Mouse (Mus musculus) stomach, embryonic 14.5 days (tissue): ENCODE results near the gene Chchd10. TPM values are rescaled to one million over a fixed set of nuclear protein-coding genes. Genes with fewer than 3 reads are reported as not detected.

Experiments
- ATAC-seq: fragments of 200-750 bp; cut with Nextera tagmentation; 2 replicates; pipeline ENCODE4 v1.8.0; 2017; ENCODE audit warnings: low read depth, moderate TSS enrichment; ENCODE audit not compliant: insufficient number of reproducible peaks, insufficient read depth, low FRiP score
- H3K27ac ChIP-seq: fragments of 300-500 bp; sonication (generic); 2 replicates; pipeline ENCODE4 v1.5.1; 2014; ENCODE audit warnings: mild to moderate bottlenecking, low read length, moderate library complexity, mixed read lengths
- H3K27me3 ChIP-seq: fragments of 300-500 bp; sonication (generic); 2 replicates; pipeline ENCODE4 v1.6.1; 2014; ENCODE audit warnings: low read length, control low read depth, mixed read lengths; ENCODE audit not compliant: control insufficient read depth, insufficient read depth
- H3K36me3 ChIP-seq: fragments of 300-500 bp; sonication (generic); 2 replicates; pipeline ENCODE4 v1.6.1; 2014; ENCODE audit warnings: mild to moderate bottlenecking, control low read depth, low read length, moderate library complexity, mixed read lengths; ENCODE audit not compliant: control insufficient read depth, insufficient read depth
- H3K4me1 ChIP-seq: fragments of 300-500 bp; sonication (generic); 2 replicates; pipeline ENCODE4 v1.6.1; 2014; ENCODE audit warnings: low read length, control low read depth, mixed read lengths; ENCODE audit not compliant: control insufficient read depth, insufficient read depth
- H3K4me2 ChIP-seq: fragments of 300-500 bp; sonication (generic); replicated peaks from 2 replicates; pipeline ENCODE4 v1.6.1; 2014; ENCODE audit warnings: low read depth, low read length, control low read depth
- H3K4me3 ChIP-seq: fragments of 300-500 bp; sonication (generic); 2 replicates; pipeline ENCODE4 v1.5.1; 2014; ENCODE audit warnings: low read depth, low read length, control low read depth
- H3K9ac ChIP-seq: fragments of 300-500 bp; sonication (generic); replicated peaks from 2 replicates; pipeline ENCODE4 v1.6.1; 2014; ENCODE audit warnings: low read depth, mild to moderate bottlenecking, control low read depth, low read length, moderate library complexity, mixed read lengths
- H3K9me3 ChIP-seq: fragments of 300-500 bp; sonication (generic); 2 replicates; pipeline ENCODE4 v1.6.1; 2016; ENCODE audit warnings: low read depth, low read length, control low read depth; ENCODE audit not compliant: control insufficient read depth
- WGBS: fragments of 180-500 bp; shearing (Covaris S2); extraction: QIAGEN DNeasy Blood & Tissue Kit; methylation state at CpG from one replicate; pipeline ENCODE4 v1.1.7; 2014; 5-methylcytosine and 5-hydroxymethylcytosine counted together
- polyA plus RNA-seq: library from polyadenylated mRNA; unstranded; fragments of >200 nt; fragmentation: Nextera tagmentation; extraction: Ambion mirVana; gene quantifications from 2 replicates; pipeline ENCODE4 v1.2.1, GENCODE M21; 2014

The Chchd10 gene
- polyA plus RNA-seq, 1 experiment from 2014 or later, result 47.6 TPM

- Histone ChIP-seq H3K27me3 (no peaks in the 10 kb centered on the region), H3K4me2 (no peak overlapping the region), H3K9me3 (no peaks in the 10 kb centered on the region), H3K9ac (no peak overlapping the region), H3K36me3 (no peaks in the 10 kb centered on the region), H3K4me1 (peaks cover 11% of the 10 kb centered on the region; the same call in 1 of the 2 replicates), H3K27ac (no peak overlapping the region), H3K4me3 (no peak overlapping the region)
- WGBS, result 66% methylated on average over 9 of the region's 9 CpGs
- no peak for ATAC-seq
Observed at GRCm38 (mm10) chr10:75941042-75941824, 8.3 kb downstream of the Chchd10 start.

DNA sequence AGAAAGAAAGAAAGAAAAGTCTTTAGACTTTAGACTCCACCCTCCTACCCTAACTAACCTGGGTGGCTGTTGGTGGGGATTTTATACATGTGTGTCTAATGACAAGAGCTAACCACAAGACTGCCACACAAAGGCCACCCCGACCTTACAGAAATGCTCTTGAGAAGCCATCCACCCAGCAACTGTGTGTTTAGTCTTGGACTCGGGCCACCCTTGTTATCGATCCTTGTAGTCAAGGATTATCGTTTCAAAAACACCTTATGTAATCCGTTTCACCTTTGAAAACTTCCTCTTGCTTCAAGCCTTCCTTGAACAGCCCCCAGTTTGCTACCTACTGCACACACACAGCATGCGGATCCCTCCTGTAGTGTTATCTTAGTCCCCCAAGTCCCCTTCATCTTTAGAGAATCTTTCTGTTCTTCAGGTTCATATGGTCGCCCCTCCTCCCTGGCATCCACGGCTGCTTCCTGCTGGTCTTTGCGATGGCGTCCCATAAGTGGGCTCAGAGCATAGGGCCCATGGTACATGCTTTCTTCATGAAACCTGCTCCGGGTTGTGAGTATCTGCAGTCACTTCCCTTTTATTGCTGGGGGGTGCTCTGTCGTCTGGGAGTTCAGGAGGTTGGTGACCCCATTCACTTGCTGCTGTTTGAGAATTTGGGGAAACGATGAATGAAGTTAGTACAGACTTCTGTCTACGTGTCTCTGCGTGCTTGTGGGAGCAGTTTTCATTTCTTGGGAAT, 10.0 kb downstream of the Chchd10 start, which contains the start of gene Vpreb3:
Gene Vpreb3, plus strand, starts transcription at position 322 of the 742 bp plus-strand sequence.
- peaks cover 11% of the 10 kb centered on the region; the same call in 1 of the 2 replicates for H3K4me1 ChIP-seq
- ATAC-seq, result no peak
- no peak within 1 kb of the TSS for H3K4me2 ChIP-seq
- peak within 1 kb of the TSS; percentile 67 for H3K27ac ChIP-seq
- no peaks in the 10 kb centered on the region for H3K36me3 ChIP-seq
- H3K9ac ChIP-seq, result no peak within 1 kb of the TSS
- 78% methylated on average over 15 of the region's 15 CpGs for WGBS
- no peaks in the 10 kb centered on the region for H3K27me3 ChIP-seq
- no peaks in the 10 kb centered on the region for H3K9me3 ChIP-seq
- H3K4me3 ChIP-seq, result no peak within 1 kb of the TSS

- H3K27me3 ChIP-seq, result no peaks in the 10 kb centered on the region
- H3K4me1 ChIP-seq, result peaks cover 11% of the 10 kb centered on the region; the same call in 1 of the 2 replicates
- ATAC-seq, result no peak
- 28% methylated on average over 11 of the region's 11 CpGs for WGBS
- H3K4me3 ChIP-seq, result no peak overlapping the region
- H3K9me3 ChIP-seq, result no peaks in the 10 kb centered on the region
- no peak overlapping the region for H3K9ac ChIP-seq
- no peaks in the 10 kb centered on the region for H3K36me3 ChIP-seq
- no peak overlapping the region for H3K4me2 ChIP-seq
- peak overlapping the region; percentile 67 for H3K27ac ChIP-seq
Observed at GRCm38 (mm10) chr10:75944066-75944772, 11.3 kb downstream of the Chchd10 start.

- Histone ChIP-seq H3K36me3 (no peaks in the 10 kb centered on the region), H3K9ac (no peak overlapping the region), H3K9me3 (no peaks in the 10 kb centered on the region), H3K4me2 (no peak overlapping the region), H3K27me3 (no peaks in the 10 kb centered on the region), H3K4me3 (no peak overlapping the region), H3K27ac (no peak overlapping the region), H3K4me1 (peaks cover 11% of the 10 kb centered on the region; the same call in 1 of the 2 replicates)
- no peak for ATAC-seq
- WGBS, result 93% methylated on average over 7 of the region's 7 CpGs
Observed at GRCm38 (mm10) chr10:75945213-75945612, 12.3 kb downstream of the Chchd10 start.

DNA sequence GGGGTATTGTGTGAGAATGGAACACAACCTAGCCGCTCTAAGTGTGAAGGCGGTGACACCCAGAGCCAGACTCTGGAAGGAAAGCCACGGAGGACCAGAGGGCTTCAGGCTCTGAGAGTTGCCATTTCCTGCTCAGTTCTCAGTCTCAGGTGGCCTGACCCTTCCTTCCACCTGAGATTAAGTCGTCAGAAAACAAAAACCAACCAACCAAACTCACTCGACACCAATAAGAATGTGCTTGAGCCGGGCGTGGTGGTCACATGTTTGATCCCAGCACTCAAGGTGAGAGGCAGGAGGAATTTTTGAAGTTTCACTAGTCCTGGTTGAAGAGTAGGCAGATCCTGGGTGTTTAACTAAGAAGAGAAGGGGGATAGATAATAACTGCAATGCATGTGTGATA, 13.0 kb downstream of the Chchd10 start:
- H3K4me2 ChIP-seq, result no peak overlapping the region
- no peaks in the 10 kb centered on the region for H3K27me3 ChIP-seq
- H3K36me3 ChIP-seq, result no peaks in the 10 kb centered on the region
- 67% methylated on average over 7 of the region's 7 CpGs for WGBS
- H3K4me1 ChIP-seq, result peaks cover 12% of the 10 kb centered on the region; the same call in 1 of the 2 replicates
- H3K4me3 ChIP-seq, result no peak overlapping the region
- ATAC-seq, result no peak
- H3K9me3 ChIP-seq, result no peaks in the 10 kb centered on the region
- H3K27ac ChIP-seq, result no peak overlapping the region
- no peak overlapping the region for H3K9ac ChIP-seq

- Histone ChIP-seq H3K4me1 (peaks cover 12% of the 10 kb centered on the region; the same call in 1 of the 2 replicates), H3K4me3 (no peak overlapping the region), H3K36me3 (no peaks in the 10 kb centered on the region), H3K9me3 (no peaks in the 10 kb centered on the region), H3K27ac (no peak overlapping the region), H3K9ac (no peak overlapping the region), H3K4me2 (no peak overlapping the region), H3K27me3 (no peaks in the 10 kb centered on the region)
- 77% methylated on average over 5 of the region's 5 CpGs for WGBS
- no peak for ATAC-seq
Observed at GRCm38 (mm10) chr10:75948079-75948478, 15.1 kb downstream of the Chchd10 start.

DNA sequence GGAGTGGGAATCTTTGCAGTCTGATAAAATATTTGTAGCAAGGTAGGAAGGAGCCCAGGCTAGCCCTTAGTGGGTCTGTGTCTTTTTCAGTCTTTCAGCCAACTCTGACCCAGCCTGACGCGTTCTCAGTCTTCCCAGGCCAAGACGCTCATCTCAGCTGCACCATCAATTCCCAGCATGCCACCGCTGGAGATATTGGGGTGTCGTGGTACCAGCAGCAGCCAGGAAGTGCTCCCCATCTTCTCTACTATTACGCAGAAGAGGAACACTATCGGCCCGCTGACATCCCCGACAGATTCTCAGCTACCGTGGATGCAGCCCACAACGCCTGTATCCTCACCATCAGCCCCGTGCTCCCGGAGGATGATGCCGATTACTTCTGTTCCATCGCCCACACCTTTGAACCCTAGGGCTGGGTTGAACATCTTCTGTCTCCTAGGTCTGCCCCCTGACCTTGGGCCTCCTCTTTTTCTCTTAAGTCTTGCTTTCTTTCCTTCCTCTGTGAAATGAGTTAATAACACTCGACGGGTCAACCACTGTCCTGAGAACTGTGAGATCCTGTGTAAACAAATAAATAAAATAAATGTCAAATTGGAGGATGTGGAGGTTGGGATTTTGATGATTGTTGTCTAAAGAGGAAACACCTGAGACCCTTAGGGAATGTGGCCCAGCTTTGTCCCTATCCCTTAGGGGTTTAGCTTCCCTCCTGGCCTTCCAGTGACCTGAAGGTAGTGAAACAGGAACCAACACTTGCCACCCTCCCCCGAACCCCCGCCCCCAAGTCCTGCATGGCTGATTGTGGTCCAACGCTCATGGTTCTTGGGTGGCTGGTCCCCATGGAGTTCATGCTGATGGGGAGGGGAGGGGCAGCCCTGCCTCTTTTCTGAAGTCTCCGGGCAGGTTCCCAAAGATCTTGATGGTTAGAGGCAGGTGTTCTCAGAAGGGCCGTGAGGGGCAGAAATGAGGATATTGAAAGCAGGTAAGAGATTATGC, 16.4 kb downstream of the Chchd10 start:
- Histone ChIP-seq H3K4me2 (no peak overlapping the region), H3K9me3 (no peaks in the 10 kb centered on the region), H3K36me3 (no peaks in the 10 kb centered on the region), H3K9ac (no peak overlapping the region), H3K27ac (no peak overlapping the region), H3K27me3 (no peaks in the 10 kb centered on the region), H3K4me3 (no peak overlapping the region), H3K4me1 (peaks cover 4% of the 10 kb centered on the region; the same call in 1 of the 2 replicates)
- WGBS, result 78% methylated on average over 22 of the region's 22 CpGs
- ATAC-seq, result no peak
